Mouse (Mus musculus): Measurements from ENCODE around the gene Sgpp2. TPM values are rescaled to one million over a fixed set of nuclear protein-coding genes. Genes with fewer than 3 reads are reported as not detected.
A peak's percentile ranks its signal among the peaks of the same experiment; 100 is the strongest.

The Sgpp2 gene
- polyA plus RNA-seq (2014; fragmentation: Nextera tagmentation; extraction: Ambion mirVana), result 6.2 and 6.9 TPM in 2 replicates

- 0 out of 2 replicates have a peak, but pooled peaks cover 3% of the 10 kb centered on the region for H3K4me1 ChIP-seq (ENCODE audit: control insufficient read depth, insufficient read depth, low read length)
- H3K27ac ChIP-seq (replicated peaks; ENCODE audit: low read depth, low read length), result no peak within 1 kb of the TSS; the same call in 1 of the 2 replicates
- WGBS, result under 1% methylated on average over 66 of the region's 68 CpGs
- H3K27me3 ChIP-seq (ENCODE audit: control insufficient read depth, insufficient read depth, low read length), result peaks cover 3% of the 10 kb centered on the region; the same call in 1 of the 2 replicates
- DNase-seq (ENCODE audit: low spot score), result peak; percentile 33
- H3K4me2 ChIP-seq (ENCODE audit: low read depth, low read length), result peak within 1 kb of the TSS; percentile 99
- ATAC-seq (replicated peaks; ENCODE audit: insufficient number of reproducible peaks, low FRiP score, low TSS enrichment, low read depth), result peak; percentile 29; the same call in 1 of the 2 replicates
- peak within 1 kb of the TSS; percentile 59 for H3K9ac ChIP-seq (replicated peaks; ENCODE audit: low read length)
- no peaks in the 10 kb centered on the region for H3K9me3 ChIP-seq (replicated peaks; ENCODE audit: control insufficient read depth, low read length)
- peak within 1 kb of the TSS; percentile 62 for H3K4me3 ChIP-seq (ENCODE audit: low read depth, low read length)
- no peaks in the 10 kb centered on the region for H3K36me3 ChIP-seq (replicated peaks; ENCODE audit: control insufficient read depth, insufficient read depth, low read depth, low read length)
Observed at GRCm38 (mm10) chr1:78310021-78310752, at the start of gene Sgpp2. TSS of gene Sgpp2 (plus strand) at chr1:78310345.

- ATAC-seq (replicated peaks; ENCODE audit: insufficient number of reproducible peaks, low FRiP score, low TSS enrichment, low read depth), result no peak
- WGBS, result 72% methylated on average over 5 of the region's 5 CpGs
- H3K4me3 ChIP-seq (ENCODE audit: low read depth, low read length), result no peak overlapping the region
- H3K36me3 ChIP-seq (replicated peaks; ENCODE audit: control insufficient read depth, insufficient read depth, low read depth, low read length), result no peaks in the 10 kb centered on the region
- no peaks in the 10 kb centered on the region for H3K27me3 ChIP-seq (ENCODE audit: control insufficient read depth, insufficient read depth, low read length)
- H3K4me1 ChIP-seq (ENCODE audit: control insufficient read depth, insufficient read depth, low read length), result no peaks in the 10 kb centered on the region
- no peak overlapping the region for H3K27ac ChIP-seq (replicated peaks; ENCODE audit: low read depth, low read length)
- no peak for DNase-seq (ENCODE audit: low spot score)
- no peaks in the 10 kb centered on the region for H3K9me3 ChIP-seq (replicated peaks; ENCODE audit: control insufficient read depth, low read length)
- no peak overlapping the region for H3K9ac ChIP-seq (replicated peaks; ENCODE audit: low read length)
- no peak overlapping the region for H3K4me2 ChIP-seq (ENCODE audit: low read depth, low read length)
Observed at GRCm38 (mm10) chr1:78267519-78267918, 42.6 kb upstream of the Sgpp2 start.

- no peak overlapping the region for H3K9ac ChIP-seq (replicated peaks; ENCODE audit: low read length)
- WGBS, result 78% methylated on average over 3 of the region's 3 CpGs
- DNase-seq (ENCODE audit: low spot score) (no peak), ATAC-seq (replicated peaks; ENCODE audit: insufficient number of reproducible peaks, low FRiP score, low TSS enrichment, low read depth) (no peak)
- H3K9me3 ChIP-seq (replicated peaks; ENCODE audit: control insufficient read depth, low read length), result no peaks in the 10 kb centered on the region
- H3K36me3 ChIP-seq (replicated peaks; ENCODE audit: control insufficient read depth, insufficient read depth, low read depth, low read length), result no peaks in the 10 kb centered on the region
- 0 out of 2 replicates have a peak, but pooled peaks cover 2% of the 10 kb centered on the region for H3K4me1 ChIP-seq (ENCODE audit: control insufficient read depth, insufficient read depth, low read length)
- no peak overlapping the region for H3K4me3 ChIP-seq (ENCODE audit: low read depth, low read length)
- no peak overlapping the region for H3K4me2 ChIP-seq (ENCODE audit: low read depth, low read length)
- no peak overlapping the region for H3K27ac ChIP-seq (replicated peaks; ENCODE audit: low read depth, low read length)
- no peaks in the 10 kb centered on the region for H3K27me3 ChIP-seq (ENCODE audit: control insufficient read depth, insufficient read depth, low read length)
Observed at GRCm38 (mm10) chr1:78272915-78273314, 37.2 kb upstream of the Sgpp2 start.

DNA sequence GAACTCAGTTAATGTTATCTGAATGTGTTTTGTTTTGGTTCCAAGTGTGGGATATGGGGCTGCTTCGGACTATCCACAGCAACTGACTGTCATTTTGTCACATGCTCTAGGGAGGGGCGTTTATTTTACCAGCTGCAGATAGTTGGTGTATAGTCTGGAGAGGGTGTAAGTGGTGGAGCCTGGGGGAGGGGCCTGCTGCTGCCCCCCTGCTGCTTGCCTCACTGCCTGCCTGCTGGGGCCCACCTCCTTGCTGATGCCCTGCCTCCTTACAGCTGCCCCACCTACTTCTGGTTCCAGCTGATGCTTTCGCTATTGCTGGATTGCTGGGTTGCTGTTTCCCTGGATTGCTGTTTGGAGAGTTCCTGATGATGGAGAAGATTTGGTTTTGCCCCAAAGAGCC lies 31.0 kb upstream of the Sgpp2 start:
- H3K4me3 ChIP-seq (ENCODE audit: low read depth, low read length), result no peak overlapping the region
- no peak for DNase-seq (ENCODE audit: low spot score)
- no peaks in the 10 kb centered on the region for H3K36me3 ChIP-seq (replicated peaks; ENCODE audit: control insufficient read depth, insufficient read depth, low read depth, low read length)
- H3K4me2 ChIP-seq (ENCODE audit: low read depth, low read length), result no peak overlapping the region
- ATAC-seq (replicated peaks; ENCODE audit: insufficient number of reproducible peaks, low FRiP score, low TSS enrichment, low read depth), result no peak
- H3K27me3 ChIP-seq (ENCODE audit: control insufficient read depth, insufficient read depth, low read length), result no peaks in the 10 kb centered on the region
- H3K9ac ChIP-seq (replicated peaks; ENCODE audit: low read length), result no peak overlapping the region
- no peaks in the 10 kb centered on the region for H3K4me1 ChIP-seq (ENCODE audit: control insufficient read depth, insufficient read depth, low read length)
- no peaks in the 10 kb centered on the region for H3K9me3 ChIP-seq (replicated peaks; ENCODE audit: control insufficient read depth, low read length)
- no peak overlapping the region for H3K27ac ChIP-seq (replicated peaks; ENCODE audit: low read depth, low read length)
- WGBS, result 40% methylated on average over 3 of the region's 3 CpGs

DNA sequence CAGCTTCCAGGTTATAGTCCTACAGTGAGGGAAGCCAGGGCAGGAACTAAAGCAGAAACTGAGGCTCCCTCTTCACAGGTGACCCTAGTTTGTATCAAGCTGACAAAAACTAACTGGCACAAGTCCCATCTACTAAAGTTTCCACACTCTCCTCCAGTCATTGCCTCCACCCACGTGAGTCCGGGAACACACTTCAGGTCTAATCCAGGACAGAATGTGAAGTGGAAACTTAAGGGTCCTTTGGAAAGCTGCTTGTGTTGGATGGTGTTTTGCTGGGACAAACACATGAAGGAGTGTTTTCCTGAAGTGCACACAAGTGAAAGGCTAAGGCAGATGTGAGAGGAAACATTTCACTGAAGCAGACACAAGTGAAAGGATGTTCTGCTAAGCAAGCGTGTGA lies 17.7 kb upstream of the Sgpp2 start:
- no peak overlapping the region for H3K4me2 ChIP-seq (ENCODE audit: low read depth, low read length)
- no peak overlapping the region for H3K4me3 ChIP-seq (ENCODE audit: low read depth, low read length)
- H3K4me1 ChIP-seq (ENCODE audit: control insufficient read depth, insufficient read depth, low read length), result no peaks in the 10 kb centered on the region
- DNase-seq (ENCODE audit: low spot score) (no peak), ATAC-seq (replicated peaks; ENCODE audit: insufficient number of reproducible peaks, low FRiP score, low TSS enrichment, low read depth) (no peak)
- H3K36me3 ChIP-seq (replicated peaks; ENCODE audit: control insufficient read depth, insufficient read depth, low read depth, low read length), result no peaks in the 10 kb centered on the region
- H3K9me3 ChIP-seq (replicated peaks; ENCODE audit: control insufficient read depth, low read length), result no peaks in the 10 kb centered on the region
- no peaks in the 10 kb centered on the region for H3K27me3 ChIP-seq (ENCODE audit: control insufficient read depth, insufficient read depth, low read length)
- WGBS, result 82% methylated on average over 3 of the region's 3 CpGs
- no peak overlapping the region for H3K9ac ChIP-seq (replicated peaks; ENCODE audit: low read length)
- no peak overlapping the region for H3K27ac ChIP-seq (replicated peaks; ENCODE audit: low read depth, low read length)

GRCm38 (mm10) chr1:78299670-78300225 lies 10.4 kb upstream of the Sgpp2 start:
- H3K4me2 ChIP-seq (ENCODE audit: low read depth, low read length), result no peak overlapping the region
- no peak overlapping the region for H3K27ac ChIP-seq (replicated peaks; ENCODE audit: low read depth, low read length)
- no peaks in the 10 kb centered on the region for H3K9me3 ChIP-seq (replicated peaks; ENCODE audit: control insufficient read depth, low read length)
- H3K4me1 ChIP-seq (ENCODE audit: control insufficient read depth, insufficient read depth, low read length), result no peaks in the 10 kb centered on the region
- WGBS, result 87% methylated on average over 7 of the region's 7 CpGs
- H3K27me3 ChIP-seq (ENCODE audit: control insufficient read depth, insufficient read depth, low read length), result no peaks in the 10 kb centered on the region
- no peak overlapping the region for H3K4me3 ChIP-seq (ENCODE audit: low read depth, low read length)
- ATAC-seq (replicated peaks; ENCODE audit: insufficient number of reproducible peaks, low FRiP score, low TSS enrichment, low read depth), result no peak
- no peak for DNase-seq (ENCODE audit: low spot score)
- no peak overlapping the region for H3K9ac ChIP-seq (replicated peaks; ENCODE audit: low read length)
- no peaks in the 10 kb centered on the region for H3K36me3 ChIP-seq (replicated peaks; ENCODE audit: control insufficient read depth, insufficient read depth, low read depth, low read length)

DNA sequence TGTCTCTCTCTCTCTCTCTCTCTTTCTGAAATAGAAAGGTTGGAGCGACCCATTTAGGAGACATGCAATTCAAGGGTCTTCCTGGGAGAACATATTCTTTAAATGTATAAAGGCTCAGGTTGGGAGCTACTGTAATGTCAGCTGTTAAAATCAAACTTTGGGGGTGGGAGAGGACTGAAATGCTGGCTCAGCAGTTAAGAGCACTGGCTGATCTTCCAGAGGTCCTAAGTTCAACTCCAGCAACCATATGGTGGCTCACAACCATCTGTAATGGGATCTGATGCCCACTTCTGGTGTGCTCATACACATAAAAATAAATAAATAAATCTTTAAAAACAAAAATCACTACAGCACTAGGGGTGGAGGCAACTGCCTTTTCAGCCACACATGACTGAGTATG lies 1.5 kb upstream of the Sgpp2 start:
- no peaks in the 10 kb centered on the region for H3K9me3 ChIP-seq (replicated peaks; ENCODE audit: control insufficient read depth, low read length)
- H3K27me3 ChIP-seq (ENCODE audit: control insufficient read depth, insufficient read depth, low read length), result peaks cover 3% of the 10 kb centered on the region; the same call in 1 of the 2 replicates
- no peak overlapping the region for H3K9ac ChIP-seq (replicated peaks; ENCODE audit: low read length)
- no peaks in the 10 kb centered on the region for H3K36me3 ChIP-seq (replicated peaks; ENCODE audit: control insufficient read depth, insufficient read depth, low read depth, low read length)
- no peak overlapping the region for H3K4me2 ChIP-seq (ENCODE audit: low read depth, low read length)
- no peak overlapping the region for H3K27ac ChIP-seq (replicated peaks; ENCODE audit: low read depth, low read length)
- ATAC-seq (replicated peaks; ENCODE audit: insufficient number of reproducible peaks, low FRiP score, low TSS enrichment, low read depth) (no peak), DNase-seq (ENCODE audit: low spot score) (no peak)
- H3K4me3 ChIP-seq (ENCODE audit: low read depth, low read length), result no peak overlapping the region
- WGBS, result 90% methylated on average over 1 of the region's 1 CpGs
- 0 out of 2 replicates have a peak, but pooled peaks cover 3% of the 10 kb centered on the region for H3K4me1 ChIP-seq (ENCODE audit: control insufficient read depth, insufficient read depth, low read length)

DNA sequence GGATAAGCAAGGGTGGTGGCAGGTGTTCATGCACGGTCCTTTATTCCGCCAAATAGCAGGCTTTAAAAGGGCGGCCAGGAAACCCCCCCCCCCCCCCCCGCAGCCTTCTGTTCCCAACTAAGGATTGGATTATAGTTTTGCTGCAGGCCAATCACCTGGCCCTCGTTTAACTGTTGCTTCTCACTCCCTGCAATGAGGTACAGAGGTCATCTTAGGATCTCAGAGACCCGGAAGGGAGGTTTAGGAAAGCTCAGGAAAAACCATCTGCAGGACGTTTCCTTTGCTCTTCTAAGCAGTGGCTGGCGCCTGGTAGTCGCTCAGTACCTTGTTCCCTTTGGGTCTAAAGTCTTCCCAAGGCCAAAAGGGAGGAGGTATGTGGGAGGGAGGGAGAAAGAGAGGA lies 865 bp upstream of the Sgpp2 start:
- 2% methylated on average over 9 of the region's 9 CpGs for WGBS
- Histone ChIP-seq H3K4me1 (ENCODE audit: control insufficient read depth, insufficient read depth, low read length) (0 out of 2 replicates have a peak, but pooled peaks cover 3% of the 10 kb centered on the region), H3K27ac (replicated peaks; ENCODE audit: low read depth, low read length) (no peak overlapping the region), H3K9me3 (replicated peaks; ENCODE audit: control insufficient read depth, low read length) (no peaks in the 10 kb centered on the region), H3K4me3 (ENCODE audit: low read depth, low read length) (no peak overlapping the region), H3K27me3 (ENCODE audit: control insufficient read depth, insufficient read depth, low read length) (peaks cover 3% of the 10 kb centered on the region; the same call in 1 of the 2 replicates), H3K4me2 (ENCODE audit: low read depth, low read length) (no peak overlapping the region), H3K9ac (replicated peaks; ENCODE audit: low read length) (no peak overlapping the region), H3K36me3 (replicated peaks; ENCODE audit: control insufficient read depth, insufficient read depth, low read depth, low read length) (no peaks in the 10 kb centered on the region)
- no peak for ATAC-seq (replicated peaks; ENCODE audit: insufficient number of reproducible peaks, low FRiP score, low TSS enrichment, low read depth)
- peak; percentile 73 for DNase-seq (ENCODE audit: low spot score)
